Mouse (Mus musculus) liver, postnatal 0 days (tissue): ENCODE results near the gene 4930563M21Rik. TPM values are rescaled to one million over a fixed set of nuclear protein-coding genes. Genes with fewer than 3 reads are reported as not detected.

Source experiments
- ATAC-seq: fragments of 200-750 bp; cut with Nextera tagmentation; 2 replicates; pipeline ENCODE4 v1.8.0; 2017; ENCODE audit warnings: mild to moderate bottlenecking, moderate library complexity
- DNase-seq: peaks from one replicate; pipeline ENCODE4 v3.0.0-alpha.2; 2016
- H3K27ac ChIP-seq: fragments of 300-500 bp; sonication (generic); 2 replicates; pipeline ENCODE4 v1.5.1; 2014; ENCODE audit warnings: antibody characterized with exemption, moderate library complexity, mild to moderate bottlenecking, low read depth
- H3K27me3 ChIP-seq: fragments of 300-500 bp; sonication (generic); 2 replicates; pipeline ENCODE4 v1.6.1; 2014; ENCODE audit warnings: low read length, control low read depth, mixed read lengths; ENCODE audit not compliant: insufficient read depth
- H3K36me3 ChIP-seq: fragments of 300-500 bp; sonication (generic); replicated peaks from 2 replicates; pipeline ENCODE4 v1.6.1; 2014; ENCODE audit warnings: mild to moderate bottlenecking, control low read depth, low read length, moderate library complexity, mixed read lengths; ENCODE audit not compliant: insufficient read depth
- H3K4me1 ChIP-seq: fragments of 300-500 bp; sonication (generic); 2 replicates; pipeline ENCODE4 v1.6.1; 2014; ENCODE audit warnings: antibody characterized with exemption, mild to moderate bottlenecking, control low read depth; ENCODE audit not compliant: insufficient read depth
- H3K4me2 ChIP-seq: fragments of 300-500 bp; sonication (generic); 2 replicates; pipeline ENCODE4 v1.6.1; 2014; ENCODE audit warnings: low read depth, mild to moderate bottlenecking, low read length, moderate library complexity, mixed read lengths
- H3K4me3 ChIP-seq: fragments of 300-500 bp; sonication (generic); 2 replicates; pipeline ENCODE4 v1.5.1; 2014; ENCODE audit warnings: low read depth, low read length
- H3K9ac ChIP-seq: fragments of 300-500 bp; sonication (generic); replicated peaks from 2 replicates; pipeline ENCODE4 v1.6.1; 2014; ENCODE audit warnings: mild to moderate bottlenecking, moderate library complexity
- H3K9me3 ChIP-seq: fragments of 300-500 bp; sonication (generic); 2 replicates; pipeline ENCODE4 v1.6.1; 2016; ENCODE audit warnings: mild to moderate bottlenecking, control low read depth, low read length, mixed read lengths
- CTCF ChIP-seq: sonication (generic); IDR thresholded peaks from 2 replicates; pipeline ENCODE4 v1.5.1; 2016; ENCODE audit warnings: antibody characterized with exemption, low read depth
- EP300 ChIP-seq: IDR thresholded peaks from 2 replicates; pipeline ENCODE4 v1.6.1; 2016; ENCODE audit warnings: antibody characterized with exemption, low read depth, mild to moderate bottlenecking
- WGBS: fragments of 180-500 bp; shearing (Covaris S2); extraction: QIAGEN DNeasy Blood & Tissue Kit; methylation state at CpG from one replicate; pipeline ENCODE4 v1.1.7; 2014; ENCODE audit not compliant: insufficient replicate concordance; 5-methylcytosine and 5-hydroxymethylcytosine counted together
- polyA plus RNA-seq: library from polyadenylated mRNA; unstranded; fragments of >200 nt; fragmentation: Nextera tagmentation; extraction: Ambion mirVana; gene quantifications from 2 replicates; pipeline ENCODE4 v1.2.1, GENCODE M21; 2015

Gene 4930563M21Rik
- not detected in 2 replicates for polyA plus RNA-seq

- Histone ChIP-seq H3K27ac (no peak within 1 kb of the TSS), H3K4me1 (no peaks in the 10 kb centered on the region), H3K4me2 (no peak within 1 kb of the TSS), H3K4me3 (no peak within 1 kb of the TSS), H3K9me3 (no peaks in the 10 kb centered on the region), H3K9ac (no peak within 1 kb of the TSS), H3K36me3 (no peaks in the 10 kb centered on the region), H3K27me3 (no peaks in the 10 kb centered on the region)
- DNase-seq (no peak), ATAC-seq (no peak)
- 64% methylated on average over 4 of the region's 4 CpGs for WGBS
- TF ChIP-seq CTCF (no peak), EP300 (no peak)
Observed at GRCm38 (mm10) chr9:56010450-56010849, at the start of gene 4930563M21Rik. 4930563M21Rik (minus strand) TSS chr9:56010550.

GRCm38 (mm10) chr9:56056147-56056546 is 45.8 kb upstream of the 4930563M21Rik start:
- no peak overlapping the region for H3K4me3 ChIP-seq
- DNase-seq (no peak), ATAC-seq (no peak)
- H3K4me2 ChIP-seq = no peak overlapping the region
- TF ChIP-seq CTCF (no peak), EP300 (no peak)
- no peak overlapping the region for H3K27ac ChIP-seq
- no peaks in the 10 kb centered on the region for H3K27me3 ChIP-seq
- 83% methylated on average over 6 of the region's 6 CpGs for WGBS
- no peak overlapping the region for H3K9ac ChIP-seq
- H3K9me3 ChIP-seq = no peaks in the 10 kb centered on the region
- no peaks in the 10 kb centered on the region for H3K4me1 ChIP-seq
- H3K36me3 ChIP-seq = peaks cover 31% of the 10 kb centered on the region

- TF ChIP-seq EP300 = no peak
- no peak for TF ChIP-seq CTCF
- Histone ChIP-seq H3K4me1 (no peaks in the 10 kb centered on the region), H3K27me3 (no peaks in the 10 kb centered on the region), H3K9ac (no peak overlapping the region), H3K4me2 (no peak overlapping the region), H3K4me3 (no peak overlapping the region), H3K27ac (no peak overlapping the region), H3K9me3 (no peaks in the 10 kb centered on the region), H3K36me3 (peaks cover 22% of the 10 kb centered on the region)
- no peak for DNase-seq
- WGBS = 85% methylated on average over 3 of the region's 3 CpGs
- ATAC-seq = no peak
Observed at GRCm38 (mm10) chr9:56053796-56054195, 43.4 kb upstream of the 4930563M21Rik start.

GRCm38 (mm10) chr9:56042181-56042621 is 31.9 kb upstream of the 4930563M21Rik start:
- Histone ChIP-seq H3K36me3 (peaks cover 4% of the 10 kb centered on the region; the same call in 1 of the 2 replicates), H3K4me2 (peak overlapping the region; percentile 97), H3K9me3 (no peaks in the 10 kb centered on the region), H3K27me3 (no peaks in the 10 kb centered on the region), H3K4me3 (peak overlapping the region; percentile 76), H3K27ac (peak overlapping the region; percentile 88), H3K4me1 (peaks cover 13% of the 10 kb centered on the region; the same call in 1 of the 2 replicates), H3K9ac (peak overlapping the region; percentile 89)
- no peak for ATAC-seq
- under 1% methylated on average over 16 of the region's 16 CpGs for WGBS
- no peak for TF ChIP-seq CTCF
- TF ChIP-seq EP300 = no peak
- DNase-seq = no peak

DNA sequence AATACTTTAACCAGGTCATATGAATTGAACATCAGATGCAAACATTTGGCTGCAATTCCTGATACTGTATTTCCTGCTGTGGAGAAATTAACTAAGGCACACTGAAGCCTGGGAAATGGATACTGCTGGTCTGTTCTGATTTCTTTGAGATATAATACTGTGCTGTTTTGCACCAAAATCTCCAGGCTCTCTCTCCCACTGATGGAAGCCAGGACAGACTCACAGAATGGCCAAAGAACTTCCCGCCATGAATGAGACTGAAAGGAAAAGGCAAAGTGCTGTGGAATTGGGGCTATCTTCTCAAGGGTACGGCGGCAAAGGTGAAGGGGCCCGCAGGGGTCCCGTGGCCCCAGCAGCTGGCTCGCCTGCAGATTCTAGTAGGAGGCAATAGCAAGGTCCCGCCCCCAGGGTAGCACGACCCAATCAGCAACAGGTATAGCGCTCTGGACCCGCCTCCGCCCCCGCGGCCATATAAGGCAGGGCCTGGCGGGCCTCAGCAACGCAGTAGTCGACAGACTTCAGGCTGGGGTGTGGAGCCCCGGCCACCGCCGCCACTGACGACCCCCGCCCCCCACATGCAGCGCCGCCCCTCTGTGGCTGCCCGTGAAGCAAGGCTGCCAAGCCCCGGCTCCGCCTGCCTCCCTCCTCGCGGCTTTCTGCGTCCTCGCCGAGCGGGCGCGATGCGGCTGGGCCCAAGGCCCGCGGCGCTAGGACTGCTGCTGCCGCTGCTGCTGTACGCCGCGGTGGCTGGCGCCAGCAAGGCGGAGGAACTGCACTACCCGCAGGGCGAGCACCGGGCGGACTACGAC is 31.2 kb upstream of the 4930563M21Rik start, which contains the start of gene Rcn2:
Gene Rcn2, plus strand, starts transcription at position 474 of the 809 bp plus-strand sequence.
- peak; percentile 100 for ATAC-seq
- DNase-seq = peak; percentile 94
- peak within 1 kb of the TSS; percentile 88 for H3K27ac ChIP-seq

GRCm38 (mm10) chr9:56032219-56032618 is 21.9 kb upstream of the 4930563M21Rik start:
- no peaks in the 10 kb centered on the region for H3K27me3 ChIP-seq
- no peak overlapping the region for H3K4me3 ChIP-seq
- H3K9me3 ChIP-seq = no peaks in the 10 kb centered on the region
- no peaks in the 10 kb centered on the region for H3K36me3 ChIP-seq
- H3K27ac ChIP-seq = no peak overlapping the region
- no peak for DNase-seq
- H3K4me2 ChIP-seq = no peak overlapping the region
- H3K9ac ChIP-seq = no peak overlapping the region
- TF ChIP-seq CTCF (no peak), EP300 (no peak)
- no peaks in the 10 kb centered on the region for H3K4me1 ChIP-seq
- 63% methylated on average over 3 of the region's 3 CpGs for WGBS
- ATAC-seq = no peak

More for the DNA sequence above, 31.2 kb upstream of the 4930563M21Rik start, which contains the start of gene Rcn2:
- Histone ChIP-seq H3K4me3 (peak within 1 kb of the TSS; percentile 76), H3K9ac (peak within 1 kb of the TSS; percentile 89), H3K4me1 (peaks cover 13% of the 10 kb centered on the region; the same call in 1 of the 2 replicates), H3K9me3 (no peaks in the 10 kb centered on the region), H3K4me2 (peak within 1 kb of the TSS; percentile 97), H3K36me3 (peaks cover 4% of the 10 kb centered on the region; the same call in 1 of the 2 replicates), H3K27me3 (no peaks in the 10 kb centered on the region)
- TF ChIP-seq CTCF (no peak), EP300 (no peak)
- under 1% methylated on average over 48 of the region's 49 CpGs for WGBS
